Mouse (Mus musculus) thymus, adult 2 months (tissue): Measurements from ENCODE around the gene Crabp2.

Experiments used
- CTCF ChIP-seq: fragments of 200-500 bp; IDR thresholded peaks from 2 replicates; pipeline ENCODE4 v1.5.1; 2012; ENCODE audit warnings: mild to moderate bottlenecking, control low read depth, low read length, moderate library complexity, borderline replicate concordance; ENCODE audit not compliant: control insufficient read depth, poor library complexity, insufficient read depth; ENCODE audit errors: extremely low read depth
- POLR2A ChIP-seq: fragments of 200-500 bp; IDR thresholded peaks from 2 replicates; pipeline ENCODE4 v1.6.1; 2012; ENCODE audit warnings: mild to moderate bottlenecking, low read length, control low read depth, moderate library complexity; ENCODE audit not compliant: control insufficient read depth, poor library complexity, insufficient read depth; ENCODE audit errors: extremely low read depth

DNA sequence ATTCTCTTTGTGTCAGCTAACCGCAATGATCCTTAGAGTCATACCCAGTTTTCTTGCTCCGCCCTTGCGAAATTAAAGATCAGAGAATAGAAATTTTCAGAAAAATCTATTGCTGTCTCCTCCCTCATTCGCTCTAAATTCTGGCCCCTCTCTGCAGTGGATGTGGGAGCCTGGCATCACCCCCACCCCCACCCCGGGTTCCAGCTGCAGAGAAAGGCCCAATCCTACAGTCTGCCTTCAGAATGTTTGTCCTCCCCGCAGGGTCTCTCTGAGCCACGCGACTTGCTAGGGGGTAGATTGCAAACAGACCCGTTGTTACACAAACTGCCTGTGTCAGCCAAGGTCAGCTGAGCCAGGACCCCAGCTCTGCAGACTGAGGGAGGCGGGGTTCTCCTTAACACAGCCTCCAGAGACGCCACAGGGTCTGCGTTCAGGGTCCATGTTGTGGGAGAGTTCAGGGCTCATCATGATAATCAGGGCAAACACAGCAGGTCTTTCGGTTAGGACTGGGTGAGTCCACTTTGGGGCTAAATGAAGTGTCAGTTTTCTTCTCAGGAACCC, 1.6 kb downstream of the Crabp2 start:
- TF ChIP-seq CTCF: no peak
- TF ChIP-seq POLR2A: no peak
